Mouse (Mus musculus) ES-Bruce4 (cell line): ENCODE measurements around the gene Abhd12.

Source experiments
- CTCF ChIP-seq: IDR thresholded peaks from one replicate; pipeline ENCODE4 v1.8.1; 2011; ENCODE audit warnings: low read depth, low read length
- EP300 ChIP-seq: IDR thresholded peaks from 2 replicates; pipeline ENCODE4 v1.6.1; 2011; ENCODE audit warnings: low read depth, low read length; ENCODE audit not compliant: insufficient read depth
- POLR2A ChIP-seq: IDR thresholded peaks from one replicate; pipeline ENCODE4 v1.8.1; 2011; ENCODE audit warnings: low read length; ENCODE audit not compliant: insufficient read depth

- TF ChIP-seq CTCF = peak; percentile 26
- TF ChIP-seq POLR2A = no peak
- TF ChIP-seq EP300 = no peak
Measured at GRCm38 (mm10) chr2:150828654-150829053, 75.9 kb downstream of the Abhd12 start.
